In genomic region chr8:122526084-122526483, GRCm38 (mm10) we compare ENCODE assay signal across 9 mouse cellular contexts. TPM values are rescaled to one million over a fixed set of nuclear protein-coding genes. Genes with fewer than 3 reads are reported as not detected.
DNase-seq lines count a peak whose midpoint lies in the region; ATAC-seq and TF ChIP-seq lines count a peak whose summit lies in the region.
"Had no signal": no experiment of that assay in that cellular context is flagged by ENCODE, and none has a peak within 500 bp of the region (broad histone marks: within the 10 kb centered on the region; RNA-seq: fewer than 3 reads in every experiment).

No protein-coding gene starts in this region.

- no peak for DNase-seq in kidney, adult 18-20 months
- no peak for DNase-seq in ES-E14 (ENCODE audit: low read depth, low spot score)
- no peak for DNase-seq in embryonic facial prominence, embryonic 10.5 days (ENCODE audit: low spot score)
- no peak for DNase-seq in gastrocnemius, postnatal 4 days (ENCODE audit: low spot score in 2 of 2)
- DNase-seq in frontal cortex, postnatal 10 days (ENCODE audit: low spot score in 2 of 2), result no peak
- DNase-seq: cerebellum, postnatal 14 days; midbrain, embryonic 14.5 days had no signal

- H3K36me3 ChIP-seq in kidney, embryonic 14.5 days (ENCODE audit: control insufficient read depth, insufficient read depth, low read length), result no peaks in the 10 kb centered on the region
- H3K36me3 ChIP-seq in ES-E14 (ENCODE audit: control insufficient read depth, insufficient read depth, low read length, poor library complexity, severe bottlenecking), result peaks cover 7% of the 10 kb centered on the region; the same call in 1 of the 2 replicates
- peaks cover 8% of the 10 kb centered on the region; the same call in 1 of the 2 replicates for H3K36me3 ChIP-seq in embryonic facial prominence, embryonic 10.5 days (replicated peaks)
- peaks cover 7% of the 10 kb centered on the region for H3K36me3 ChIP-seq in limb, embryonic 13.5 days

- in situ Hi-C loops in ES-E14 (cut with MboI; ENCODE audit: low sequenced_read_pairs in 2 of 2, unreplicated experiment in 2 of 2), result no loop called here

- peaks cover 48% of the 10 kb centered on the region for H3K4me1 ChIP-seq in kidney, embryonic 14.5 days (ENCODE audit: control insufficient read depth, insufficient read depth, low read length)
- H3K4me1 ChIP-seq in ES-E14 (ENCODE audit: control insufficient read depth in 2 of 2, insufficient read depth in 2 of 2, low read length in 2 of 2, poor library complexity in 1 of 2), result peaks cover 18 to 30% of the 10 kb centered on the region in 2 experiments
- H3K4me1 ChIP-seq in embryonic facial prominence, embryonic 10.5 days, result peaks cover 58% of the 10 kb centered on the region
- peaks cover 51% of the 10 kb centered on the region for H3K4me1 ChIP-seq in limb, embryonic 13.5 days

- H3K4me2 ChIP-seq in kidney, embryonic 14.5 days (replicated peaks; ENCODE audit: low read depth, low read length), result no peak overlapping the region
- H3K4me2 ChIP-seq in limb, embryonic 13.5 days (replicated peaks), result no peak overlapping the region

- H3K27ac ChIP-seq in kidney, embryonic 14.5 days (ENCODE audit: low read depth, low read length), result peak overlapping the region; percentile 39; the same call in 1 of the 2 replicates
- 0 out of 2 replicates have a peak overlapping the region, but pooled peaks have one; percentile 98 for H3K27ac ChIP-seq in ES-E14 (ENCODE audit: insufficient read depth, low read depth, low read length, poor library complexity, severe bottlenecking)
- H3K27ac ChIP-seq in embryonic facial prominence, embryonic 10.5 days (replicated peaks), result peak overlapping the region; percentile 55
- peak overlapping the region; percentile 58; the same call in 1 of the 2 replicates for H3K27ac ChIP-seq in limb, embryonic 13.5 days

- ATAC-seq in kidney, embryonic 14.5 days (ENCODE audit: low FRiP score, low TSS enrichment), result no peak
- ATAC-seq in limb, embryonic 13.5 days (ENCODE audit: low FRiP score, low read depth), result no peak

- WGBS in kidney, embryonic 14.5 days, result 71% methylated on average over 3 of the region's 3 CpGs
- 69% methylated on average over 3 of the region's 3 CpGs for WGBS in embryonic facial prominence, embryonic 10.5 days
- WGBS in limb, embryonic 13.5 days, result 67% methylated on average over 3 of the region's 3 CpGs

- no peaks in the 10 kb centered on the region for H3K27me3 ChIP-seq in kidney, embryonic 14.5 days (ENCODE audit: control insufficient read depth, insufficient read depth, low read length)
- no peaks in the 10 kb centered on the region for H3K27me3 ChIP-seq in embryonic facial prominence, embryonic 10.5 days (replicated peaks; ENCODE audit: low read depth, poor library complexity, severe bottlenecking)
- no peaks in the 10 kb centered on the region for H3K27me3 ChIP-seq in limb, embryonic 13.5 days

- no peak overlapping the region for H3K9ac ChIP-seq in kidney, embryonic 14.5 days (ENCODE audit: low read depth, low read length)
- no peak overlapping the region for H3K9ac ChIP-seq in ES-E14 (ENCODE audit: insufficient read depth, low read depth, low read length, poor library complexity, severe bottlenecking)
- peak overlapping the region; percentile 48; the same call in 1 of the 2 replicates for H3K9ac ChIP-seq in limb, embryonic 13.5 days

- no peaks in the 10 kb centered on the region for H3K9me3 ChIP-seq in kidney, embryonic 14.5 days (ENCODE audit: control insufficient read depth, low read length)
- H3K9me3 ChIP-seq in ES-E14 (ENCODE audit: control insufficient read depth, insufficient read depth, low read depth, low read length), result no peaks in the 10 kb centered on the region
- H3K9me3 ChIP-seq in embryonic facial prominence, embryonic 10.5 days, result no peaks in the 10 kb centered on the region; the same call in 1 of the 2 replicates
- no peaks in the 10 kb centered on the region for H3K9me3 ChIP-seq in limb, embryonic 13.5 days

- no peak overlapping the region for H3K4me3 ChIP-seq in kidney, embryonic 14.5 days (ENCODE audit: low read length)
- H3K4me3 ChIP-seq in ES-E14 (ENCODE audit: insufficient read depth in 1 of 2, low read depth in 1 of 2, low read length in 2 of 2, poor library complexity in 1 of 2, severe bottlenecking in 1 of 2), result no peak overlapping the region
- no peak overlapping the region for H3K4me3 ChIP-seq in embryonic facial prominence, embryonic 10.5 days
- no peak overlapping the region for H3K4me3 ChIP-seq in limb, embryonic 13.5 days

TF ChIP-seq in ES-E14, 5 proteins besides CTCF, POLR2A, EP300 and RAD21:
- TF ChIP-seq MAFK (IDR thresholded peaks at IDR 0.05; ENCODE audit: insufficient read depth, low read depth, low read length) (no peak), CHD2 (IDR thresholded peaks at IDR 0.05; ENCODE audit: low read depth, low read length) (no peak), ZNF384 (IDR thresholded peaks at IDR 0.05; ENCODE audit: low read depth, low read length) (no peak), HCFC1 (IDR thresholded peaks at IDR 0.05; ENCODE audit: borderline replicate concordance, insufficient read depth, low read length) (no peak), ZC3H11A (IDR thresholded peaks at IDR 0.05; ENCODE audit: borderline replicate concordance, low read depth, low read length) (no peak)

RNA-seq across cellular contexts. Expression of gene Piezo1, which starts 25.0 kb away (rescaled TPM):
- polyA plus RNA-seq in kidney, embryonic 14.5 days (2014; fragmentation: Nextera tagmentation; extraction: Ambion mirVana), result 16.5 and 17.9 TPM in 2 replicates
- 204 and 335 TPM in 2 replicates for total RNA-seq in ES-E14 (2012; rRNA removed)
- 8.5 and 9.0 TPM in 2 replicates for polyA plus RNA-seq in embryonic facial prominence, embryonic 10.5 days (2016; fragmentation: Nextera tagmentation; extraction: Ambion mirVana)
- 14.0 and 14.7 TPM in 2 replicates for polyA plus RNA-seq in limb, embryonic 13.5 days (2015; fragmentation: Nextera tagmentation; extraction: Ambion mirVana)
- 10 to 100 TPM; 51.5 to 54.6 TPM for total RNA-seq in gastrocnemius, postnatal 4 days (2021)

RNA-seq across cellular contexts. Expression of gene Cdt1, which starts 41.7 kb away (rescaled TPM):
- polyA plus RNA-seq in kidney, embryonic 14.5 days (2014; fragmentation: Nextera tagmentation; extraction: Ambion mirVana), result 42.7 and 48.5 TPM in 2 replicates
- total RNA-seq in ES-E14 (2012; rRNA removed), result 139 and 168 TPM in 2 replicates
- 70.0 and 76.4 TPM in 2 replicates for polyA plus RNA-seq in embryonic facial prominence, embryonic 10.5 days (2016; fragmentation: Nextera tagmentation; extraction: Ambion mirVana)
- polyA plus RNA-seq in limb, embryonic 13.5 days (2015; fragmentation: Nextera tagmentation; extraction: Ambion mirVana), result 39.3 and 40.2 TPM in 2 replicates
- 10 to 100 TPM; 14.7 to 17.1 TPM for total RNA-seq in gastrocnemius, postnatal 4 days (2021)

RNA-seq across cellular contexts. Expression of gene Ctu2, which starts 50.1 kb away (rescaled TPM):
- polyA plus RNA-seq in kidney, embryonic 14.5 days (2014; fragmentation: Nextera tagmentation; extraction: Ambion mirVana), result 50.4 and 51.6 TPM in 2 replicates
- 79.8 and 96.0 TPM in 2 replicates for total RNA-seq in ES-E14 (2012; rRNA removed)
- polyA plus RNA-seq in embryonic facial prominence, embryonic 10.5 days (2016; fragmentation: Nextera tagmentation; extraction: Ambion mirVana), result 69.9 and 72.9 TPM in 2 replicates
- 56.7 and 59.4 TPM in 2 replicates for polyA plus RNA-seq in limb, embryonic 13.5 days (2015; fragmentation: Nextera tagmentation; extraction: Ambion mirVana)
- total RNA-seq in gastrocnemius, postnatal 4 days (2021), result 10 to 100 TPM; 18.3 to 18.9 TPM

RNA-seq across cellular contexts. Expression of gene Rnf166, which starts 50.2 kb away (rescaled TPM):
- polyA plus RNA-seq in kidney, embryonic 14.5 days (2014; fragmentation: Nextera tagmentation; extraction: Ambion mirVana), result 33.5 and 35.3 TPM in 2 replicates
- total RNA-seq in ES-E14 (2012; rRNA removed), result 10.8 and 15.0 TPM in 2 replicates
- 32.1 and 33.6 TPM in 2 replicates for polyA plus RNA-seq in embryonic facial prominence, embryonic 10.5 days (2016; fragmentation: Nextera tagmentation; extraction: Ambion mirVana)
- 51.2 and 52.6 TPM in 2 replicates for polyA plus RNA-seq in limb, embryonic 13.5 days (2015; fragmentation: Nextera tagmentation; extraction: Ambion mirVana)
- 10 to 100 TPM; 36.9 to 40.1 TPM for total RNA-seq in gastrocnemius, postnatal 4 days (2021)

RNA-seq across cellular contexts. Expression of gene Aprt, which starts 50.6 kb away (rescaled TPM):
- polyA plus RNA-seq in kidney, embryonic 14.5 days (2014; fragmentation: Nextera tagmentation; extraction: Ambion mirVana), result 370 and 400 TPM in 2 replicates
- total RNA-seq in ES-E14 (2012; rRNA removed), result 400 and 412 TPM in 2 replicates
- 296 and 300 TPM in 2 replicates for polyA plus RNA-seq in embryonic facial prominence, embryonic 10.5 days (2016; fragmentation: Nextera tagmentation; extraction: Ambion mirVana)
- polyA plus RNA-seq in limb, embryonic 13.5 days (2015; fragmentation: Nextera tagmentation; extraction: Ambion mirVana), result 335 and 351 TPM in 2 replicates
- total RNA-seq in gastrocnemius, postnatal 4 days (2021), result 10 to 100 TPM; 37.0 to 40.0 TPM

Comparison
In these comparisons a context has a peak if more than half of its experiments do, and no peak if none do; other contexts are left out.
1. H3K27ac ChIP-seq: peak in every context shown above with its lines; median percentile 98 in ES-E14; 58 in limb, embryonic 13.5 days; 55 in embryonic facial prominence, embryonic 10.5 days; 39 in kidney, embryonic 14.5 days.